ENCODE assay signal across 8 mouse cellular contexts in the genomic region with DNA sequence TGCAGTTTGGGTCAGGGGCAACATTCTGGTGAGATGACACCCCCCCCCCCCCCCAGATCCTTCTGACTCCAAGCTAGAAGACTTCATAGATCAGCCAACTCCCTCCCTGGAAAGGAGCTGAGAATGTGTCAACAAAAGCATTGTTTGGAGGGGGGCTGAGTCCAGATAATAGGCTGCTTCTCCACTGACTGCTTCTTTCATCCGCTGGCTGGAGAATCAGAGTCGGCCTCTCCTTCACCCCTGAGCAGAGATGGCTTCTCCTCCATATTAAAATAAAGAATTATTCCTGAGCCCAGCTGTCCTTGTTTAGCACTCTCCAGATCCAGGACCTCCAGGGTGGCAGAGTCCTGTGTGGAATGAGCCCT. TPM values are rescaled to one million over a fixed set of nuclear protein-coding genes. Genes with fewer than 3 reads are reported as not detected.
DNase-seq lines count a peak whose midpoint lies in the region; ATAC-seq lines count a peak whose summit lies in the region.

No protein-coding gene starts in this region.

- no peaks in the 10 kb centered on the region for H3K36me3 ChIP-seq in heart, embryonic 11.5 days (ENCODE audit: control insufficient read depth, insufficient read depth, low read length)
- H3K36me3 ChIP-seq in hindbrain, embryonic 11.5 days (ENCODE audit: control insufficient read depth, insufficient read depth, low read length) = no peaks in the 10 kb centered on the region
- no peaks in the 10 kb centered on the region for H3K36me3 ChIP-seq in midbrain, embryonic 12.5 days

- H3K4me1 ChIP-seq in heart, embryonic 11.5 days (ENCODE audit: control insufficient read depth, insufficient read depth, low read length) = peaks cover 6% of the 10 kb centered on the region
- H3K4me1 ChIP-seq in hindbrain, embryonic 11.5 days (replicated peaks; ENCODE audit: control insufficient read depth, insufficient read depth, low read length) = no peaks in the 10 kb centered on the region
- peaks cover 13% of the 10 kb centered on the region for H3K4me1 ChIP-seq in midbrain, embryonic 12.5 days

- no peaks in the 10 kb centered on the region for H3K9me3 ChIP-seq in heart, embryonic 11.5 days (replicated peaks; ENCODE audit: control insufficient read depth, low read length)
- no peaks in the 10 kb centered on the region for H3K9me3 ChIP-seq in hindbrain, embryonic 11.5 days (ENCODE audit: control insufficient read depth, low read length)
- H3K9me3 ChIP-seq in midbrain, embryonic 12.5 days = no peaks in the 10 kb centered on the region

- H3K4me3 ChIP-seq in heart, embryonic 11.5 days (ENCODE audit: low read depth, low read length) = peak overlapping the region; percentile 41
- peak overlapping the region; percentile 14; the same call in 1 of the 2 replicates for H3K4me3 ChIP-seq in hindbrain, embryonic 11.5 days (ENCODE audit: low read depth, low read length)
- peak overlapping the region; percentile 28 for H3K4me3 ChIP-seq in midbrain, embryonic 12.5 days

- H3K27ac ChIP-seq in heart, embryonic 11.5 days (ENCODE audit: low read depth, low read length) = 0 out of 2 replicates have a peak overlapping the region, but pooled peaks have one; percentile 46
- peak overlapping the region; percentile 70 for H3K27ac ChIP-seq in hindbrain, embryonic 11.5 days (ENCODE audit: low read depth, low read length)
- H3K27ac ChIP-seq in midbrain, embryonic 12.5 days (replicated peaks) = peak overlapping the region; percentile 78

- peak overlapping the region; percentile 73 for H3K9ac ChIP-seq in heart, embryonic 11.5 days (ENCODE audit: low read depth, low read length)
- peak overlapping the region; percentile 19 for H3K9ac ChIP-seq in hindbrain, embryonic 11.5 days (ENCODE audit: low read depth, low read length)
- H3K9ac ChIP-seq in midbrain, embryonic 12.5 days (replicated peaks) = peak overlapping the region; percentile 50; the same call in 1 of the 2 replicates

- ATAC-seq in heart, embryonic 11.5 days (replicated peaks; ENCODE audit: insufficient number of reproducible peaks, low FRiP score, low TSS enrichment) = no peak
- peak; percentile 69 for ATAC-seq in hindbrain, embryonic 11.5 days (ENCODE audit: low FRiP score)
- ATAC-seq in midbrain, embryonic 12.5 days (ENCODE audit: low FRiP score, low read depth) = peak; percentile 47; the same call in 1 of the 2 replicates

- no peaks in the 10 kb centered on the region for H3K27me3 ChIP-seq in heart, embryonic 11.5 days (ENCODE audit: control insufficient read depth, insufficient read depth, low read length)
- no peaks in the 10 kb centered on the region for H3K27me3 ChIP-seq in hindbrain, embryonic 11.5 days (ENCODE audit: control insufficient read depth, insufficient read depth, low read length)
- no peaks in the 10 kb centered on the region for H3K27me3 ChIP-seq in midbrain, embryonic 12.5 days

- no peak for DNase-seq in heart, postnatal 36 days
- DNase-seq in brain, adult 2 months (ENCODE audit: low read depth, low spot score) = peak; percentile 59
- peak; percentile 49 for DNase-seq in hindbrain, embryonic 11.5 days (ENCODE audit: low spot score)
- no peak for DNase-seq in adrenal gland, adult 18-20 months (ENCODE audit: low spot score in 2 of 2)
- no peak for DNase-seq in left cerebral cortex, postnatal 4 days
- DNase-seq in gastrocnemius, postnatal 14 days = no peak

- intact Hi-C loops in heart, postnatal 36 days (cut with DNase I) = loop anchor here (5.0 kb wide), 1 partner anchor 55 kb away; no protein-coding TSS in a partner anchor
- intact Hi-C loops in left cerebral cortex, postnatal 4 days (cut with DNase I) = loop anchor here (10.0 kb wide), 1 partner anchor 133 kb away; no protein-coding TSS in a partner anchor
- intact Hi-C loops in gastrocnemius, postnatal 14 days (cut with DNase I; ENCODE audit: low total_unique reads) = loop anchor here (2.0 kb wide), 1 partner anchor 135 kb away; no protein-coding TSS in a partner anchor

- WGBS in heart, embryonic 11.5 days (ENCODE audit: insufficient replicate concordance) = 0% methylated on average over 2 of the region's 2 CpGs
- 2% methylated on average over 2 of the region's 2 CpGs for WGBS in hindbrain, embryonic 11.5 days
- 2% methylated on average over 2 of the region's 2 CpGs for WGBS in midbrain, embryonic 12.5 days

- H3K4me2 ChIP-seq in heart, embryonic 11.5 days = peak overlapping the region; percentile 70
- peak overlapping the region; percentile 34 for H3K4me2 ChIP-seq in hindbrain, embryonic 11.5 days (replicated peaks; ENCODE audit: low read depth, low read length)
- peak overlapping the region; percentile 56 for H3K4me2 ChIP-seq in midbrain, embryonic 12.5 days (replicated peaks)

RNA-seq across cellular contexts. Expression of a gene that starts 30.3 kb away (rescaled TPM):
- polyA plus RNA-seq in heart, embryonic 11.5 days (2014; fragmentation: Nextera tagmentation; extraction: Ambion mirVana) = 12.7 and 17.2 TPM in 2 replicates
- 10 to 100 TPM; 10.3 to 12.5 TPM for total RNA-seq in heart, postnatal 36 days (2021)
- polyA plus RNA-seq in hindbrain, embryonic 11.5 days (2014; fragmentation: Nextera tagmentation; extraction: Ambion mirVana) = 24.8 and 28.3 TPM in 2 replicates
- 31.3 and 36.3 TPM in 2 replicates for polyA plus RNA-seq in midbrain, embryonic 12.5 days (2016; fragmentation: Nextera tagmentation; extraction: Ambion mirVana)
- total RNA-seq in adrenal gland, adult 18-20 months (2021) = 10 to 100 TPM; 11.7 to 14.5 TPM
- 10 to 100 TPM; 35.9 to 36.9 TPM for total RNA-seq in left cerebral cortex, postnatal 4 days (2021)
- 1 to 10 TPM; 5.8 to 8.5 TPM for total RNA-seq in gastrocnemius, postnatal 14 days (2021)

Comparison
In these comparisons a context has a peak if more than half of its experiments do, and no peak if none do; other contexts are left out.
1. H3K9ac ChIP-seq: peak in every context shown above with its lines; median percentile 73 in heart, embryonic 11.5 days; 50 in midbrain, embryonic 12.5 days; 19 in hindbrain, embryonic 11.5 days.
2. DNase-seq: peak in brain, adult 2 months (single experiment) and hindbrain, embryonic 11.5 days (single experiment); none in heart, postnatal 36 days (0 of 2), adrenal gland, adult 18-20 months (0 of 2), left cerebral cortex, postnatal 4 days (single experiment) and gastrocnemius, postnatal 14 days (single experiment).
3. Peak in every context shown above with its lines, with median percentiles within 50 percentile points of each other: H3K27ac ChIP-seq, H3K4me2 ChIP-seq and H3K4me3 ChIP-seq.